Mouse (Mus musculus): Measurements from ENCODE around the gene Tmem143. TPM values are rescaled to one million over a fixed set of nuclear protein-coding genes. Genes with fewer than 3 reads are reported as not detected.

Gene Tmem143
- total RNA-seq (2017) = 5.0 and 11.2 TPM in 2 replicates

GRCm38 (mm10) chr7:45896517-45897257 is at the start of gene Tmem143, which contains the start of gene Syngr4:
Tmem143 (plus strand) TSS chr7:45896941.
Syngr4 (minus strand) TSS chr7:45896714.
- peak; percentile 83 for ATAC-seq (ENCODE audit: extremely low read depth, insufficient number of reproducible peaks, low FRiP score, poor library complexity, severe bottlenecking)

- no peak for ATAC-seq (ENCODE audit: extremely low read depth, insufficient number of reproducible peaks, low FRiP score, poor library complexity, severe bottlenecking)
Measured at GRCm38 (mm10) chr7:45848447-45849027, 48.2 kb upstream of the Tmem143 start.

- no peak for ATAC-seq (ENCODE audit: extremely low read depth, insufficient number of reproducible peaks, low FRiP score, poor library complexity, severe bottlenecking)
Measured at GRCm38 (mm10) chr7:45850661-45851060, 46.1 kb upstream of the Tmem143 start.

GRCm38 (mm10) chr7:45853089-45853488 is 43.7 kb upstream of the Tmem143 start:
- ATAC-seq (ENCODE audit: extremely low read depth, insufficient number of reproducible peaks, low FRiP score, poor library complexity, severe bottlenecking) = no peak

GRCm38 (mm10) chr7:45856950-45857901 is 39.5 kb upstream of the Tmem143 start:
- ATAC-seq (ENCODE audit: extremely low read depth, insufficient number of reproducible peaks, low FRiP score, poor library complexity, severe bottlenecking) = no peak

- no peak for ATAC-seq (ENCODE audit: extremely low read depth, insufficient number of reproducible peaks, low FRiP score, poor library complexity, severe bottlenecking)
Measured at GRCm38 (mm10) chr7:45859008-45859407, 37.7 kb upstream of the Tmem143 start.

- ATAC-seq (ENCODE audit: extremely low read depth, insufficient number of reproducible peaks, low FRiP score, poor library complexity, severe bottlenecking) = no peak
Measured at GRCm38 (mm10) chr7:45862804-45863203, 33.9 kb upstream of the Tmem143 start.

- ATAC-seq (ENCODE audit: extremely low read depth, insufficient number of reproducible peaks, low FRiP score, poor library complexity, severe bottlenecking) = no peak
Measured at GRCm38 (mm10) chr7:45864435-45864834, 32.3 kb upstream of the Tmem143 start.

- peak; percentile 75 for ATAC-seq (ENCODE audit: extremely low read depth, insufficient number of reproducible peaks, low FRiP score, poor library complexity, severe bottlenecking)
Measured at GRCm38 (mm10) chr7:45865925-45866910, 30.5 kb upstream of the Tmem143 start.

- ATAC-seq (ENCODE audit: extremely low read depth, insufficient number of reproducible peaks, low FRiP score, poor library complexity, severe bottlenecking) = no peak
Measured at GRCm38 (mm10) chr7:45867871-45868270, 28.9 kb upstream of the Tmem143 start.

- ATAC-seq (ENCODE audit: extremely low read depth, insufficient number of reproducible peaks, low FRiP score, poor library complexity, severe bottlenecking) = no peak
Measured at GRCm38 (mm10) chr7:45869107-45869670, 27.6 kb upstream of the Tmem143 start.

GRCm38 (mm10) chr7:45869787-45870186 is 27.0 kb upstream of the Tmem143 start:
- no peak for ATAC-seq (ENCODE audit: extremely low read depth, insufficient number of reproducible peaks, low FRiP score, poor library complexity, severe bottlenecking)

GRCm38 (mm10) chr7:45870282-45871058 is 26.3 kb upstream of the Tmem143 start:
- ATAC-seq (ENCODE audit: extremely low read depth, insufficient number of reproducible peaks, low FRiP score, poor library complexity, severe bottlenecking) = no peak

- peak; percentile 85 for ATAC-seq (ENCODE audit: extremely low read depth, insufficient number of reproducible peaks, low FRiP score, poor library complexity, severe bottlenecking)
Measured at GRCm38 (mm10) chr7:45872624-45873023, 24.1 kb upstream of the Tmem143 start, which contains the start of gene Kdelr1. Kdelr1 (plus strand) TSS chr7:45872772.

GRCm38 (mm10) chr7:45873061-45873947 is 23.4 kb upstream of the Tmem143 start:
- peak; percentile 27 for ATAC-seq (ENCODE audit: extremely low read depth, insufficient number of reproducible peaks, low FRiP score, poor library complexity, severe bottlenecking)

- no peak for ATAC-seq (ENCODE audit: extremely low read depth, insufficient number of reproducible peaks, low FRiP score, poor library complexity, severe bottlenecking)
Measured at GRCm38 (mm10) chr7:45876895-45877294, 19.8 kb upstream of the Tmem143 start.

All from neutrophil, adult 5-6 weeks (primary cell).